In genomic region chr7:130374311-130374710, GRCm38 (mm10) we compare ENCODE assay signal across 23 mouse cellular contexts.
DNase-seq lines count a peak whose midpoint lies in the region; ATAC-seq lines count a peak whose summit lies in the region.
"Had no signal": no experiment of that assay in that cellular context is flagged by ENCODE, and none has a peak within 500 bp of the region (broad histone marks: within the 10 kb centered on the region; RNA-seq: fewer than 3 reads in every experiment).

No protein-coding gene starts in this region.

- no peak overlapping the region for H3K4me2 ChIP-seq in heart, embryonic 11.5 days
- H3K4me2 ChIP-seq: forebrain, embryonic 13.5 days; heart, embryonic 15.5 days; limb, embryonic 15.5 days; midbrain, embryonic 13.5 days; neural tube, embryonic 12.5 days had no signal

- no peak overlapping the region for H3K27ac ChIP-seq in heart, embryonic 10.5 days
- no peak overlapping the region for H3K27ac ChIP-seq in heart, embryonic 11.5 days (ENCODE audit: low read depth, low read length)
- H3K27ac ChIP-seq: embryonic facial prominence, embryonic 10.5 days; forebrain, embryonic 13.5 days; heart, embryonic 15.5 days; hindbrain, postnatal 0 days; kidney, postnatal 0 days; limb, embryonic 15.5 days; midbrain, embryonic 13.5 days; neural tube, embryonic 12.5 days had no signal

- peak; percentile 50 for DNase-seq in heart, embryonic 10.5 days (ENCODE audit: low spot score)
- peak; percentile 8 for DNase-seq in lung, postnatal 25 days (ENCODE audit: low spot score)
- no peak for DNase-seq in lung, postnatal 10 days
- DNase-seq in adrenal gland, postnatal 10 days = peak; percentile 73
- DNase-seq in gonadal fat pad, adult 2 months (ENCODE audit: low read depth) = peak; percentile 67
- DNase-seq in right cerebral cortex, postnatal 10 days (ENCODE audit: low spot score in 2 of 2) = no peak
- DNase-seq in right cerebral cortex, postnatal 14 days = no peak
- DNase-seq: B cell, adult 2 months; cerebellum, adult 9-10 months; heart, postnatal 4 days; kidney, adult 18-20 months; lung, adult 2 months; right cerebral cortex, postnatal 4 days; thymus, postnatal 36 days had no signal

- ATAC-seq in heart, embryonic 11.5 days (replicated peaks; ENCODE audit: insufficient number of reproducible peaks, low FRiP score, low TSS enrichment) = no peak
- ATAC-seq: forebrain, embryonic 13.5 days; hindbrain, postnatal 0 days; midbrain, embryonic 13.5 days had no signal

- no peaks in the 10 kb centered on the region for H3K36me3 ChIP-seq in heart, embryonic 10.5 days
- H3K36me3 ChIP-seq in heart, embryonic 11.5 days (ENCODE audit: control insufficient read depth, insufficient read depth, low read length) = no peaks in the 10 kb centered on the region
- H3K36me3 ChIP-seq: embryonic facial prominence, embryonic 10.5 days; heart, embryonic 15.5 days; limb, embryonic 15.5 days; midbrain, embryonic 13.5 days; neural tube, embryonic 12.5 days had no signal

- no peak overlapping the region for H3K4me3 ChIP-seq in heart, embryonic 10.5 days
- H3K4me3 ChIP-seq in heart, embryonic 11.5 days (ENCODE audit: low read depth, low read length) = no peak overlapping the region
- H3K4me3 ChIP-seq: embryonic facial prominence, embryonic 10.5 days; forebrain, embryonic 13.5 days; heart, embryonic 15.5 days; limb, embryonic 15.5 days; midbrain, embryonic 13.5 days; neural tube, embryonic 12.5 days had no signal

- no peaks in the 10 kb centered on the region for H3K9me3 ChIP-seq in heart, embryonic 10.5 days
- no peaks in the 10 kb centered on the region for H3K9me3 ChIP-seq in heart, embryonic 11.5 days (replicated peaks; ENCODE audit: control insufficient read depth, low read length)
- H3K9me3 ChIP-seq: embryonic facial prominence, embryonic 10.5 days; heart, embryonic 15.5 days; limb, embryonic 15.5 days; midbrain, embryonic 13.5 days had no signal

- no peak overlapping the region for H3K9ac ChIP-seq in heart, embryonic 11.5 days (ENCODE audit: low read depth, low read length)
- H3K9ac ChIP-seq: forebrain, embryonic 13.5 days; heart, embryonic 15.5 days; limb, embryonic 15.5 days; midbrain, embryonic 13.5 days; neural tube, embryonic 12.5 days had no signal

- H3K4me1 ChIP-seq in heart, embryonic 10.5 days = no peaks in the 10 kb centered on the region
- H3K4me1 ChIP-seq in heart, embryonic 11.5 days (ENCODE audit: control insufficient read depth, insufficient read depth, low read length) = no peaks in the 10 kb centered on the region
- H3K4me1 ChIP-seq: heart, embryonic 15.5 days had no signal

- peaks cover 11% of the 10 kb centered on the region for H3K27me3 ChIP-seq in heart, embryonic 10.5 days (ENCODE audit: insufficient read depth, poor library complexity, severe bottlenecking)
- no peaks in the 10 kb centered on the region for H3K27me3 ChIP-seq in heart, embryonic 11.5 days (ENCODE audit: control insufficient read depth, insufficient read depth, low read length)
- H3K27me3 ChIP-seq: heart, embryonic 15.5 days; limb, embryonic 15.5 days; neural tube, embryonic 12.5 days had no signal

- WGBS in heart, embryonic 10.5 days = 78% methylated on average over 9 of the region's 9 CpGs
- WGBS in heart, embryonic 11.5 days (ENCODE audit: insufficient replicate concordance) = 72% methylated on average over 9 of the region's 9 CpGs

Comparison
In these comparisons a context has a peak if more than half of its experiments do, and no peak if none do; other contexts are left out.
1. DNase-seq: peak in heart, embryonic 10.5 days (single experiment), lung, postnatal 25 days (single experiment), adrenal gland, postnatal 10 days (single experiment) and gonadal fat pad, adult 2 months (single experiment); none in lung, postnatal 10 days (single experiment), right cerebral cortex, postnatal 10 days (0 of 2) and right cerebral cortex, postnatal 14 days (single experiment).